Mouse (Mus musculus) layer of hippocampus, adult 11-12 months (tissue): ENCODE results near the gene H2-Ob.
A peak's percentile ranks its signal among the peaks of the same experiment; 100 is the strongest.

Experiments
- DNase-seq: peaks from one replicate; pipeline ENCODE4 v3.0.0; 2022; ENCODE audit warnings: low spot score

H2-Ob gene

DNA sequence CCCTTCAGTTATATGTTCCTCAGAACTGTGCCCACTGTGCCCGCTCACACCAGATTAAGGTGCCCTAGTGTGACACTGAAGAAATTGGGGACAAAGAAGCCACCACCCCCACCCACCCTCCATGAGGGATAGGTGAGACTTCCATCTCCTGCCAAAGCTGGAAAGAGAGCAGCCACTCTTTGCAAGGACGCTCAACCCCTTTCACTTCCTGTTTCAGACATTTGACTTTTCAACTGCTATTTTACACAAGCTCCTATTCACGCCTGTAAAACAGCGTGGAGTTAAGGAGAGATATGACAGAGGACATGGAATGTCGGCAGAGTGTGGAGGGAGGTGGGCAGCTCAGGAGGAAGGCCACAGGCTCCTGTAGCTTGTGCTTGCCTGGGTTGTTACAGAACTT is 47.8 kb downstream of the H2-Ob start:
- DNase-seq, result no peak

DNA sequence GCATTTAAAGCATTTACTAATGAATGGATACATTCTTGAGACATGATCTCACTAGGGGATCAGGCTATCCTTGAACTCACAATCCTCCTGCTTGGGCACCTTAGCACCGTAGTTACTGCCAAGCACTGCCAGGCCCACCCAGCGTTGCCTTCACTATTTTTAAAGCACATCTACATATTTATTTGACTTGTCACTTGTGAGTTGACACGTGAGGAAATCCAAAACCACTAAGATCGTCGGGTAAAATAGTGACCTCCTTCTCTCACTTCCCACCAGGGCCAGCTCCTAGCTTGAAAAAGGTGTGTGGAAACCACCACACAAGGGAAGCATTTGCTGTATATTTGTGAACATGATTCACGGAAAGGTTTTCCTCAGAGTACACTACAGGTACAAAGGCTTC is 48.3 kb downstream of the H2-Ob start:
- no peak for DNase-seq

DNA sequence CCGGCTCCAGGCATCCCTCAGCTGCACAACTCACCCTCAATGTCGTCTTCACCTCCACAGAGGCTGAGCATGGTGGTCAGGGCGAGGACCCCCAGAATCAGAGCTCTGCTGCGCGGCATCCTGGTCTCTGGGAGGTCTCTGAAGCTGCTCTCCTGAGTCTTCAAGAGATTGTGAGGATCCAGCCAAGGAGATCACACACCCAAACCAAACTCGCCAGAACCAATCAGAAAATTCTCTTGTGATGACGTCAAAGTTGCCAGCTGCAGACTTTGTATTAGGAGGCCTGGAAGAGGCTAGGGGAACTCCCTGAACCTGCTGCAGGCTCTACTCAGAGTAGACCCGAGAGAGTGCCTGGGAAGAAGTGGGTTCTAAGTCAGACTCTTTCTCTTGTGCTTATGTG is 48.9 kb downstream of the H2-Ob start, which contains the start of gene H2-Aa:
Gene H2-Aa (minus strand): TSS at position 176 of the 400 bp plus-strand sequence.
- peak; percentile 95 for DNase-seq

DNA sequence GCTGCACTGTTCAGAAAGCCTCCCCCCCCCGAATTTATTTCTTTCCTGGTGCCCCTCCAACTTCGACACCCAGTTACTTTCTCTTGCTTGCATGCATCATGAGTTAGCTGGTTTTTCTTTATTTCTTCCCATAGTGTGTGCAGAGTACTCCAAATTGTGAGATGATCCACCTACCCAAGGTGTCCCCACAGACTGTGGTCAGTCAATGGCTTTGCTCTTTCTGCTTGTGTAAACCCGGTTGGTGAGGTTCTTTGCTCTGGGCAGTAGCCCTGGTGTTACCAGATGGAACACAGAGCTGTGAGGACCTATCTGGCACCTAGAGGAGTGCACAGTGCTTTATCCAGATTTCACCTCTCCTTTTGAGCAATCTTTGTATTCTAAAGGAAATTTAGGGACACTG is 49.4 kb downstream of the H2-Ob start:
- DNase-seq, result no peak

- DNase-seq, result peak; percentile 87
Observed at GRCm38 (mm10) chr17:34291609-34292008, 52.9 kb downstream of the H2-Ob start.

- no peak for DNase-seq
Observed at GRCm38 (mm10) chr17:34292570-34292969, 53.9 kb downstream of the H2-Ob start.

- DNase-seq, result no peak
Observed at GRCm38 (mm10) chr17:34293533-34293932, 54.8 kb downstream of the H2-Ob start.

- DNase-seq, result no peak
Observed at GRCm38 (mm10) chr17:34294249-34294648, 55.5 kb downstream of the H2-Ob start.

GRCm38 (mm10) chr17:34295307-34295706 is 56.6 kb downstream of the H2-Ob start:
- no peak for DNase-seq

DNA sequence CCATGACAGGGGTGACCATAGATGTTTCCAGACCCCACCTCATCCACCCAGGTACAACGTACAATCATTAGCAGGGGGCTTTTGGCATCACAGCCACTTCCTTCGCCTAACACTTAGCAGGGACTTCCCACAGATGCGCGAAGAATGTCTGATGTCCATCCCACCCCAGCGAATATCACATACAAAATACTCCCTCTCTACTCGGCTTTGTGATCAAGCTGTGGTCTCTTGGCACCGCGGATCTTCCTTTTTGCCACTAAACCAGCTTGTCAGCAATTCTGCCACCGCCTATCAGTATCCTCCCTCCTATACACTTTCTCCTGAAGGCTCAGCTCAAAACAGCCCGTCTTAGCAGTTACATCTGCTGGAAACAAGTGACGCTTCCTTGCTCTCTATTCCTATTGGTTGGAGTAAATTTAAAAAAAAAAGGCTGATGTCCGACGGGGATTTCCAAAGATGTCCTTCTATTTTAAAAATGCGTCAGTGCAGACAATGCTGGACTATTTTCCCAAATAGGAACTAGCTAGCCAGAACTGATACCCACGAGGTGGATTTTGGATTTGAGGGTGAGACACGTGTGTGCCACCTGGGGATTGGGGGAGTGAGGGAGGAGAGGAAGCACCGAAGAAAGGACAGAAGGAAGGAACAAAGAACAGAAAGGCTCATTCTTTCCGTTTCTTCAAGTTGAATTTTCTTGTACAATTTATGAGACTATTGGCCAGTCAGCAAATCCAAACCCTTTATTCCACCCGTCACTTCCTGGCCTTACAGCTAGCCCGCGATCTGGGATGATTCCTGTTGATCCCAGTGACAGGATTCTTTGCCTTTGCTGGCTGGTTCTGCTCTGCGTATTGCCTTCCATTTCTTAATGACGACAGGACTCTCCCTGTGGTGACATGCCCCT is 57.4 kb downstream of the H2-Ob start:
- peak; percentile 74 for DNase-seq

GRCm38 (mm10) chr17:34299356-34299755 is 60.7 kb downstream of the H2-Ob start:
- no peak for DNase-seq

GRCm38 (mm10) chr17:34300071-34300470 is 61.4 kb downstream of the H2-Ob start:
- DNase-seq, result no peak

DNA sequence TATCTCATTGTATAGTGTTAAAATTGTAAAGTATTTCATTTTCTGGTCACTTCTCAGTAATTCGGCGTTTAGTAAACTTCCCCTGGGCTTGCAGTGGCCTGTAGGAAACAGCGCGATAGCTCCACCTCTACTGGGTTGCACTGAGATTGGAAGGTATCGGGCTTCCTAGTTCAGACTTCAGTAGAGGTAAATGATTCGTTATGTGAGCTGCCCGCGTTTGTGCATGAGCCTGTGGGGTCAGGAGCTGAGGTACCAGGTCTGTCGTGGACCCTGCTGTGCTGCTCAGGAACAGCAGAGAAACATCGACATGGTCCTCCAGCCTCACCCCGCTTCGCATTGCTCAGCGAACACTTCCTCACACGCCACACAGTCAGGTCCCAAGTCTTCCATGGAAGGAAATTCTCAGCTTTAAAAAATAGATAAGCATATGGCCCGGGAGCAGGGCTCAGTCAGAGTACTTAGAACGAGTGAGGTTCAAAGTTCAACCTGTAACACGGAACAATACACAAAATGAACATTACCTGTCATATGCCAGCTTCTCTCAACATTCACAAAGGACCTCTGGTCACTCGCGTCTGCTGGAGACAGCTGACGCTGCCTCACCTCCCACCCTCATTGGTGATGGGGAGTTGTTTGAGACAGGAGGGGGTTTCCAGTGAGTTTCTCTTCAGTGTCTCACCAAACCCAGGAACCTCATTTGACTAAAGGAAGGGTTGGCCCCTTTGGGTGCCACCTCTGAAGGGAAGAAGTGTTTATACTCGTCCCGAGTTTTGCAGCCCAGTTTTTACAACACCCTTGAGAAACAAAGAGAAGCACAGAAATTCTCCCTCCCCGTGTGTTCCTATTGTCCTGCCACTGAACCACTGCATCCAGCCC is 62.2 kb downstream of the H2-Ob start:
- DNase-seq, result no peak

DNA sequence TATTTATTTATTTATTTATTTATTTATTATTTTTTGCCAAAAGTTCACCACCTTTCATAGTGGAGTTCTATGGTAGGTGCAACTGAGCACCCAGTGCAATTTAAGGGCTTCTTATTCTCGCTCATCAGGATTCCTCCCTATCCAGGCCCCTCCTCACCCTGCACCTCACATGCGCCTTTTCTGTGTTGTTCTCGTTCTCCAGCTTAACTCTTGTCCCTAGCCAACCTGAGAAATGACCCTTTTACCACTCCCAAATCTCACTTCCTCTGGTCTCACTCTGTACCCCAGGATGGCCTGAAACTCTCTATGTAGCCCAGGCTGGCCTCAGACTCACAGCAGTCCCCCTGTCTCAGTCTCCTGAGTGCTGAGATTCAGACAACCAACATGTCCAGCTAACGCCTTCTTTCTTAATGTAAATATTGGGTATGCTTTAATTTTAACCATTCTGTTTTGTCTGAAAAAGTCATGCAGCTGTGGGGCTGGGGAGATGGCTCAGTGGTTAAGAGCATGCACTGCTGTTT is 63.0 kb downstream of the H2-Ob start:
- DNase-seq, result no peak

- DNase-seq, result no peak
Observed at GRCm38 (mm10) chr17:34303789-34304188, 65.1 kb downstream of the H2-Ob start.
